Mouse (Mus musculus) forebrain, embryonic 12.5 days (tissue): ENCODE data around the gene Timeless. TPM values are rescaled to one million over a fixed set of nuclear protein-coding genes. Genes with fewer than 3 reads are reported as not detected.
"Not testable (repeated sequence)": the region's sequence is repeated elsewhere in the genome, so short reads cannot be mapped to it uniquely, and the experiment has no call there.

Experiments
- ATAC-seq: fragments of 200-750 bp; cut with Nextera tagmentation; 2 replicates; pipeline ENCODE4 v1.8.0; 2017; ENCODE audit warnings: moderate TSS enrichment; ENCODE audit not compliant: low FRiP score
- H3K27ac ChIP-seq: fragments of 300-500 bp; sonication (generic); 2 replicates; pipeline ENCODE4 v1.5.1; 2016; ENCODE audit warnings: mild to moderate bottlenecking
- H3K27me3 ChIP-seq: fragments of 300-500 bp; sonication (generic); 2 replicates; pipeline ENCODE4 v1.6.1; 2016; ENCODE audit warnings: mild to moderate bottlenecking
- H3K36me3 ChIP-seq: fragments of 300-500 bp; sonication (generic); replicated peaks from 2 replicates; pipeline ENCODE4 v1.6.1; 2016; ENCODE audit warnings: mild to moderate bottlenecking
- H3K4me1 ChIP-seq: fragments of 300-500 bp; sonication (generic); 2 replicates; pipeline ENCODE4 v1.6.1; 2016
- H3K4me2 ChIP-seq: fragments of 300-500 bp; sonication (generic); 2 replicates; pipeline ENCODE4 v1.6.1; 2016; ENCODE audit warnings: mild to moderate bottlenecking, moderate library complexity
- H3K4me3 ChIP-seq: fragments of 300-500 bp; sonication (generic); replicated peaks from 2 replicates; pipeline ENCODE4 v1.5.1; 2016; ENCODE audit warnings: mild to moderate bottlenecking
- H3K9ac ChIP-seq: fragments of 300-500 bp; sonication (generic); 2 replicates; pipeline ENCODE4 v1.6.1; 2016; ENCODE audit warnings: mild to moderate bottlenecking
- H3K9me3 ChIP-seq: fragments of 300-500 bp; sonication (generic); 2 replicates; pipeline ENCODE4 v1.6.1; 2016
- WGBS: fragments of 180-500 bp; shearing (Covaris S2); methylation state at CpG from one replicate; pipeline ENCODE4 v1.1.7; 2016; 5-methylcytosine and 5-hydroxymethylcytosine counted together
- polyA plus RNA-seq: library from polyadenylated mRNA; unstranded; fragments of >200 nt; fragmentation: Nextera tagmentation; extraction: Ambion mirVana; gene quantifications from 2 replicates; pipeline ENCODE4 v1.2.1, GENCODE M21; 2016

Timeless gene
- polyA plus RNA-seq, 1 experiment from 2014 or later = 74.7 TPM

DNA sequence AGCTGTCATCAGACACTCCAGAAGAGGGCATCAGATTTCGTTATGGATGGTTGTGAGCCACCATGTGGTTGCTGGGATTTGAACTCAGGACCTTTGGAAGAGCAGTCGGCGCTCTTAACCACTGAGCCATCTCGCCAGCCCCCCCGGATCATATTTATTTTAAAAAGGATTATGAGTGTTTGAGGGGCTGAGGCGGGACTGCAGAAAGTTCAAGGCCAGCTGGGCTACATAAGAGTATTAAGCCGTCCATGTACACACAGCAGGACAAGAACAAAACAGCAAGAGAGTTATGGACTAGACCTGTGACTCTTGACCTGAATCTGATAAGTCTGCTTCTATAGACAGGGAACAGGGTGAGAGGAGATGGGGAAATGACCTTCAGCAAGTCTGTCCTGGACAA lies 28.5 kb downstream of the Timeless start:
- not testable (repeated sequence) for H3K27ac ChIP-seq, H3K4me2 ChIP-seq, H3K36me3 ChIP-seq, ATAC-seq, H3K4me1 ChIP-seq, H3K9ac ChIP-seq, H3K4me3 ChIP-seq, H3K9me3 ChIP-seq, H3K27me3 ChIP-seq
- WGBS = 85% methylated on average over 7 of the region's 7 CpGs

DNA sequence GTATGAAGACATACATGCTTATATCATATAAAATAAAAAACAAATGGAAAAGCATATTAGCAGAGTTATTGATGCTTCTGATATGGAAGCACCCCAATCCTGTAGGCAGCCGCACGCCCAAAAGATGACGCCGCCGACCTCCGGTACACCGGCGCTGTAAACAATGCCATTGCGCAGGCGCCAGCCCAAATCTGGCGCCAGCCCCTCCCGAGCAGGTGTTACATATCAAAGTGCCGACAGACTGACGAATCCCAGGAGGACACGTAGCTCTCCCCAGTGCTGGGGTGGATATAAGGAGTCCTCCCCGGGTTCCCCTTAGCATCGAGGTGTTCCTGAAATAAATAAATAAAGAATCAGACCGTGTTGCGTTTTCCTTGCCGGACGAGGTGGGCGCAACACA lies 30.4 kb downstream of the Timeless start:
- no peak for ATAC-seq
- Histone ChIP-seq H3K4me3 (no peak overlapping the region), H3K27me3 (no peaks in the 10 kb centered on the region), H3K4me2 (no peak overlapping the region), H3K9me3 (no peaks in the 10 kb centered on the region), H3K4me1 (no peaks in the 10 kb centered on the region), H3K36me3 (no peaks in the 10 kb centered on the region), H3K27ac (no peak overlapping the region), H3K9ac (no peak overlapping the region)
- WGBS = 81% methylated on average over 22 of the region's 22 CpGs

DNA sequence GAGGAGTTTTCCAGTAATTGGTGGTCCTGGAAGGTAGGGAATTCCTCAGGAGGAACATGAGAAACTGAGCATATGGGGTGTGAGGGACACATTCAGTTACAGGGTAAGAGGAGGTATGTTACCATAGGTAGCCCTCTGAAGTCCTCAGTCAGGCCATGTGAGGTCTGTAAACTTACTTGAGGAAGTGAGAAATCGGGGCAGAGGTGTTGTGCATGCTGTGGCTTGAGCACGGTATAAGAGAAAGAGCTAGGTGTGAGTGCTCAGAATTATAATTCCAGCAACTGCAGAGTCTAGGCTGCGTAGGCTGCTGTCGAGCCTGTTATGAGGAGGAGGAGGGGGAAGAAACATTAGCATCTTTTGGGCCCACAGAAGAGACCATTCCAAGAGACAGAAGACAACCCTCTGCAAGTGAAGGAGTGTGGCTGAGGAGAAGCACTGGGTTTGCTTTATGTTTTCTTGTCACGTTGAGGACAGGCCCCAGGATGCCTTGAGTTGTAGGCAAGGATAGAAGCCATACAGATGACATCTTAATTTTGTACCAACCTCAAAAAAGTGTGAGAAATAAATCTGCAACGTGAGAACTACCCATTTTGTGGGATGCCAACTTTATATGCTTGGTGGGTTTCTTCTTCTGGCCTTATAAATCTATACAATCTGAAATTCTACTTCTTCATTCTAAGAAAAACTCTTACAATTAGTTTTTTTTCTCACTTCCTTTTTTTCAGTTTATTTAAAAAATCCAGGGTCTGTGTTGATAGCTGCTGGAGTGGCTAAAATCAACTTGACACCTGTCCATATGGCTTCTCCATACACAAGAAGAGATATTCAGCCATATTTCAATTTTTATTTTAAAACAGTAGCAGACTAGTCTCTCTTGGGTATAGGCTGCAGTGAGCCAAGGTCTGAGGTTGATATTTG lies 31.8 kb downstream of the Timeless start:
- 85% methylated on average over 6 of the region's 6 CpGs for WGBS
- no peak overlapping the region for H3K27ac ChIP-seq
- ATAC-seq = no peak
- H3K36me3 ChIP-seq = no peaks in the 10 kb centered on the region
- H3K4me2 ChIP-seq = no peak overlapping the region
- H3K9ac ChIP-seq = no peak overlapping the region
- H3K4me1 ChIP-seq = no peaks in the 10 kb centered on the region
- no peak overlapping the region for H3K4me3 ChIP-seq
- 0 out of 2 replicates have a peak, but pooled peaks cover 3% of the 10 kb centered on the region for H3K27me3 ChIP-seq
- H3K9me3 ChIP-seq = no peaks in the 10 kb centered on the region

DNA sequence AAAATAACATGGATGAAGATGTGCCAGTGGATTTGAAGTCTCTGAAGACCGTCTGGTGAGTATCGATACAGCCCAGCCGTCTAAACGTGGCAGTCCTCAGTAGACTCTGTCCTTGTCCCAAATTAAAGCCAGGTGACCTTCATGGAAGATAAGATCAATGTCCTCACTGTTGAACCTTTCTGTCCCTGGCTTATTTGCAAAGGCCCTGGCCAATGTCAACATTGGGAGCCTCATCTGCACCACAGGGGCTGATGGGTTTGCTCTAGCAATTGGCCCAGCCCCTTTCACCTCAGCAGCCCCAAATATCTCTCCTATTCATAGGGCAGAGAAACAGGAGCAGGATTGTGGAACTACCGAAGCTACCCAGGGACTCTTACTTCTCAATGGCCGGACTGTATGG lies 36.5 kb downstream of the Timeless start, which contains the start of gene Apof:
TSS of gene Apof (plus strand) at position 301 of the 400 bp plus-strand sequence.
- H3K9me3 ChIP-seq = no peaks in the 10 kb centered on the region
- ATAC-seq = no peak
- H3K9ac ChIP-seq = no peak within 1 kb of the TSS
- H3K27ac ChIP-seq = no peak within 1 kb of the TSS
- H3K36me3 ChIP-seq = no peaks in the 10 kb centered on the region
- WGBS = 79% methylated on average over 6 of the region's 6 CpGs
- 0 out of 2 replicates have a peak, but pooled peaks cover 12% of the 10 kb centered on the region for H3K27me3 ChIP-seq
- H3K4me3 ChIP-seq = no peak within 1 kb of the TSS
- H3K4me1 ChIP-seq = peaks cover 3% of the 10 kb centered on the region; the same call in 1 of the 2 replicates
- no peak within 1 kb of the TSS for H3K4me2 ChIP-seq

DNA sequence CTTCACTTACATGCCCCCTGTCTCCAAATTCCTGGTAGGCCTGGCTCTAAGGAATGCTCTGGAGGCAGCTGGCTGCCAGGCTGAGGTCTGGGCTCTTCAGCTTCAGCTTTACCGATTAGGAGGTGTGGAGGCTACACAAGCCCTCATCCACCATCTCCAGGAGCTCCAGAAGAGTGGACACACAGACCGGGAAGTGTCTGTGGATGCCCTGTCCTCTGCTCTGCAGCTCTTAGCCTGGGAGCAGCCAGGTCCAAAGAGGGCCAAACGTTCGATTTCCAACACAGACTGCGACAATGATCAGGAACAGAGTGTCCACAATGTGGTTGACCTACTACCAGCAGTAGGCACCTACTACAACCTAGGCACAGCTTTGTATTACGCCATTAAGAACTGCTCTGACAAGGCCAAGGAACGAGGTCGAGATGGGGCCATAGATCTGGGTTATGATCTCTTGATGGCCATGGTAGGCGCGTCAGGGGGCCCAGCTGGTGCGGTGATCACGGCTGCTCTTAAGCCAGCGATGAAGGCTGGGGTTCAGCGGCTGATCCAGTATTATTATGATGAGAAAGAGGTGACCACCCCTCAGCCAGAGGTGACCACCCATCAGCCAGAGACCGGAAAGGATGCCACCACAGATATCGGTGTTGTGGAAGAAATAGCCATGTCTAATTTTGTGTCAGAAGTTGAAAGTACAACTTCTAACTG lies 37.5 kb downstream of the Timeless start:
- Histone ChIP-seq H3K9me3 (no peaks in the 10 kb centered on the region), H3K27ac (no peak overlapping the region), H3K4me1 (peaks cover 3% of the 10 kb centered on the region; the same call in 1 of the 2 replicates), H3K9ac (no peak overlapping the region), H3K4me3 (no peak overlapping the region), H3K36me3 (no peaks in the 10 kb centered on the region), H3K27me3 (0 out of 2 replicates have a peak, but pooled peaks cover 12% of the 10 kb centered on the region), H3K4me2 (peak overlapping the region; percentile 66; the same call in 1 of the 2 replicates)
- WGBS = 92% methylated on average over 16 of the region's 16 CpGs
- ATAC-seq = no peak

DNA sequence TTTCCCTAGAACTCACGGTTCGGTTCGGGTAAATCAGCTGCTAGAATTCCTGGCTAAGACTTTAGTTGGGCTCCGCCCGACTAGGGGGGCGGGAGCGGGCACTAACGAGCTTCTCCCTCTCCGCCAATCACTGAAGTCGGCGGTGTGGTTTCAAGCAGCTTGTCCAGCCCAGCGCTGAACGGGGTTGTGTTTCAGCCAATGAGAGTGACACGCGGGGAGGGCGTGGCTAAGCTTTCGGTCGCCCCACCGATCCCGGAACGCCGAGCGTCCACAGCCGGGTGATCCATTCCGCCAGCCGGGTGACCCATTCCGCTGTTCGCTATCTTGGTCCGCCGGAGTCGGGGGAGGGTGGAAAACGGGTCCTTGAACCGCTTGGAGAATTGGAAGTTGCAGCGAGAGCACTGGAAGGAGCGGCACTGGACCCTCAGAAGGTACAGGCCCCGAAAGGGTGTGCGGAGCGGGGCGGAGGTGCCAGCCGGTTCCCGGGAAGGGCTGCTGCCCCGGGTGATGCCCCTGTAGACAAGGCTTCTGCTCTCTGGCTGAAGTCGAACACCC lies 38.5 kb downstream of the Timeless start, which contains the start of gene Stat2:
TSS of gene Stat2 (plus strand) at position 273 of the 555 bp plus-strand sequence.
- Histone ChIP-seq H3K27ac (peak within 1 kb of the TSS; percentile 69), H3K4me1 (peaks cover 3% of the 10 kb centered on the region; the same call in 1 of the 2 replicates), H3K4me2 (peak within 1 kb of the TSS; percentile 66), H3K9ac (peak within 1 kb of the TSS; percentile 75), H3K4me3 (peak within 1 kb of the TSS; percentile 76), H3K27me3 (0 out of 2 replicates have a peak, but pooled peaks cover 12% of the 10 kb centered on the region), H3K9me3 (no peaks in the 10 kb centered on the region), H3K36me3 (no peaks in the 10 kb centered on the region)
- peak; percentile 99 for ATAC-seq
- 0% methylated on average over 43 of the region's 43 CpGs for WGBS

DNA sequence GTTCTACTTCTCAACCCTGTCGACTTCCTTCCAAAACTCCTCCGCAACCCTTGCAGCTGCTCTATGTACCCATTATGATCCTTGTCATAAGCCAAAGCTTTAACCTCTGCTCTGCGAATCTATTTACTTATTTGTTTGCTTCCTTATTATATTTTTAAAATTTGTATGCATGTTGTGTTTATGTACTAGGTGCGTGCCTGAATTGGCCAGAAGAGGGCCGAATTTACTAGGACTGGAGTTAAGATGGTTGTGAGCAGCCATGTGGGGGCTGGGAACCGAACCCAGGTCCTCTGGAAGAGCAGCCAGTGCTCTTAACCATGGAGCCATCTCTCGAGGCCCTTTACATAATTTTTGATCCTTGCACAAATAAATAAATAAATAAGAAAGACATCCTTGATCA lies 39.0 kb downstream of the Timeless start:
- no peak for ATAC-seq
- peak overlapping the region; percentile 76 for H3K4me3 ChIP-seq
- no peaks in the 10 kb centered on the region for H3K36me3 ChIP-seq
- H3K9ac ChIP-seq = peak overlapping the region; percentile 75
- H3K4me1 ChIP-seq = peaks cover 3% of the 10 kb centered on the region; the same call in 1 of the 2 replicates
- WGBS = 45% methylated on average over 7 of the region's 7 CpGs
- H3K27me3 ChIP-seq = 0 out of 2 replicates have a peak, but pooled peaks cover 12% of the 10 kb centered on the region
- H3K27ac ChIP-seq = peak overlapping the region; percentile 69; the same call in 1 of the 2 replicates
- no peaks in the 10 kb centered on the region for H3K9me3 ChIP-seq
- H3K4me2 ChIP-seq = peak overlapping the region; percentile 66

DNA sequence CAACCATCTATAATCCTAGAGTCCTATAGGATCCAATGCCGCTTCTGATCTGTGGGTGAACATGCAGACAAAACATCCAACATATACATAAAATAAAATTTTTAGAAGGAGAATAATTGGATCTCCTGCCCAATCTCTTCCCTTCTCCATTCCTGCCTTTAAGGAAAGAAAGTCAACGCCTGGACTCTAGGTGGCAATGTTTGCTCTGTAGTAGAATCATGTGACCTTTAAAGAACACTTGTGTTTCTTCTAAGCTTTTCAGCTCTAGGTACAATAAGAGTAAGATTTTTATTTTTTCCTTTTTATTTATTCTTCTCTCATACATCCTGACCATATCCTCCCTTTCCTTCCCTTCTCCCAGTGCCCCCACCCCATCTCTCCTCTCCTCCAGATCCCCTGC lies 40.0 kb downstream of the Timeless start:
- no peak overlapping the region for H3K4me3 ChIP-seq
- no peak overlapping the region for H3K9ac ChIP-seq
- no peak overlapping the region for H3K27ac ChIP-seq
- H3K9me3 ChIP-seq = no peaks in the 10 kb centered on the region
- 79% methylated on average over 2 of the region's 2 CpGs for WGBS
- 0 out of 2 replicates have a peak, but pooled peaks cover 12% of the 10 kb centered on the region for H3K27me3 ChIP-seq
- H3K4me2 ChIP-seq = no peak overlapping the region
- no peak for ATAC-seq
- no peaks in the 10 kb centered on the region for H3K36me3 ChIP-seq
- H3K4me1 ChIP-seq = peaks cover 3% of the 10 kb centered on the region; the same call in 1 of the 2 replicates

DNA sequence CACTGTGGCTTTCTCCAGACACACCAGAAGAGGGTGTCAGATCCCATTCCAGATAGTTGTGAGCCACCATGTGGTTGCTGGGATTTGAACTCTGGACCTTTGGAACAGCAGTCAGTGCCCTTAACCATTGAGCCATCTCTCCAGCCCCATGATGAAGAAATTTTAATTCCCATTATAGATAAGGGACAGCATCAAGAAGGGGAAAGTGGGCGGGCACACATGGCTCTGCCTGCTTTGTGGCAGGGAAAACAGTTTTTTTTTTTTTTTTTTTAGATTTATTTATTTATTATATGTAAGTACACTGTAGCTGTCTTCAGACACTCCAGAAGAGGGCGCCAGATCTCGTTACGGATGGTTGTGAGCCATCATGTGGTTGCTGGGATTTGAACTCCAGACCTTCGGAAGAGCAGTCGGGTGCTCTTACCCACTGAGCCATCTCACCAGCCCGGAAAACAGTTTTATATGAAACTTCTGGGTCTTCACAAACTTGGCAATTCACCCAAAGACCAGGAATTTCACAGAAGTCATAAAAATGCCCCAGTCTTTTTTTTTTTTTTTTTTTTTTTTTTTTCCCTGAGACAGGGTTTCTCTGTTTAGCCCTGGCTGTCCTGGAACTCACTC lies 41.1 kb downstream of the Timeless start:
- not testable (repeated sequence) for ATAC-seq, H3K27ac ChIP-seq, H3K4me1 ChIP-seq, H3K4me3 ChIP-seq, H3K9me3 ChIP-seq, H3K4me2 ChIP-seq, H3K9ac ChIP-seq, H3K36me3 ChIP-seq
- WGBS = 90% methylated on average over 6 of the region's 7 CpGs
- 0 out of 2 replicates have a peak, but pooled peaks cover 12% of the 10 kb centered on the region for H3K27me3 ChIP-seq

DNA sequence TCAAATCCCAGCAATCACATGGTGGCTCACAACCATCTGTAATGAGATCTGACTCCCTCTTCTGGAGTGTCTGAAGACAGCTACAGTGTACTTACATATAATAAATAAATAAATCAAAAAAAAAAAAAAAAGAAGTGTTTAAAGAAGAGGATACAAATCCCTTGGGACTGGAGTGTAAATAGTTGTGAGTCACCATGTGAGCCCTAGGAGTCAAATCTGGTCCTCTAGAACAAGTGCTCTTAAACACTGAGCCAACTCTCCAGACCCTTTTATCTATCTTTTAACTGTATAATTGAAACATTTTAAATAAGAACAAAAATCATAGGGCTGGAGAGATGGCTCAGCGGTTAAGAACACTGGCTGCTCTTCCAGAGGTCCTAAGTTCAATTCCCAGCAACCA lies 43.5 kb downstream of the Timeless start:
- H3K9ac ChIP-seq, H3K4me2 ChIP-seq, H3K4me1 ChIP-seq, H3K27me3 ChIP-seq, ATAC-seq, H3K27ac ChIP-seq, H3K4me3 ChIP-seq, H3K9me3 ChIP-seq: not testable (repeated sequence)
- WGBS = 97% methylated on average over 1 of the region's 1 CpGs
- peaks cover 14% of the 10 kb centered on the region for H3K36me3 ChIP-seq

DNA sequence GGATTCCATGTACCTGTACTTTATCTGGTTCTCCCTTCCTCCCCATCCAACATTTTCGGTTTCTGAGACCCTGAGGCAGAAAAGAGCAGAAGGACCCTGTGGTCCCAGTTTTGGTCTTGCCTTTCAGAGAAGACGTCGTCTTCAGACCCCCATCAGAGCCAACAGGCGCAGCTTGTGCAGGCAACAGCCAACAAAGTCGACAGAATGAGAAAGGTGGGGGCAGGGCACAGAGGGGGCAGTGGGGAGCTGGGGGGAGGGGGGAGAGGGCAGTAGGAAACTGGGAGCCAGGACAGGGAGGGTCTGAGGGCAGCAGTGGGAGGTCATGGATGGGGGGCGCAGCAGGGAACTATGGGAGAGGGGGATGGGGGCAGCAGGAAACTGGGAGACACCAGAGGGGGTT lies 46.3 kb downstream of the Timeless start:
- no peak for ATAC-seq
- Histone ChIP-seq H3K36me3 (peaks cover 32% of the 10 kb centered on the region), H3K27ac (no peak overlapping the region), H3K9ac (no peak overlapping the region), H3K9me3 (no peaks in the 10 kb centered on the region), H3K27me3 (no peaks in the 10 kb centered on the region), H3K4me2 (no peak overlapping the region), H3K4me3 (no peak overlapping the region), H3K4me1 (no peaks in the 10 kb centered on the region)
- 49% methylated on average over 5 of the region's 6 CpGs for WGBS
